Mouse (Mus musculus) C2C12 (cell line): Measurements from ENCODE around the gene Mogat2.

Experiments used
- CTCF ChIP-seq: IDR thresholded peaks from one replicate; pipeline ENCODE4 v1.5.1; 2011; ENCODE audit not compliant: control insufficient read depth, insufficient read depth, insufficient read length
- MAX ChIP-seq: IDR thresholded peaks from one replicate; pipeline ENCODE4 v1.6.1; 2011; ENCODE audit warnings: mild to moderate bottlenecking, control low read depth
- MYOD1 ChIP-seq: IDR thresholded peaks from one replicate; pipeline ENCODE4 v1.6.1; 2011; ENCODE audit warnings: low read depth; ENCODE audit not compliant: control insufficient read depth, insufficient read length
- USF1 ChIP-seq: IDR thresholded peaks from one replicate; pipeline ENCODE4 v1.6.1; 2011; ENCODE audit warnings: low read depth, mild to moderate bottlenecking, control low read depth, moderate library complexity

GRCm38 (mm10) chr7:99230061-99230747 lies 8.2 kb downstream of the Mogat2 start:
- TF ChIP-seq USF1 = no peak
- no peak for TF ChIP-seq CTCF
- no peak for TF ChIP-seq MYOD1
- no peak for TF ChIP-seq MAX
